Mouse (Mus musculus) lung, postnatal 0 days (tissue): ENCODE results near the gene Hikeshi. TPM values are rescaled to one million over a fixed set of nuclear protein-coding genes. Genes with fewer than 3 reads are reported as not detected.

Experiments used
- ATAC-seq: fragments of 200-750 bp; cut with Nextera tagmentation; 2 replicates; pipeline ENCODE4 v1.8.0; 2017; ENCODE audit warnings: moderate library complexity
- DNase-seq: peaks from one replicate; pipeline ENCODE4 v3.0.0-alpha.2; 2016; ENCODE audit warnings: low spot score
- H3K27ac ChIP-seq: fragments of 300-500 bp; sonication (generic); 2 replicates; pipeline ENCODE4 v1.5.1; 2014; ENCODE audit warnings: antibody characterized with exemption, mild to moderate bottlenecking, low read length, mixed read lengths
- H3K27me3 ChIP-seq: fragments of 300-500 bp; sonication (generic); replicated peaks from 2 replicates; pipeline ENCODE4 v1.6.1; 2014; ENCODE audit warnings: low read length, mixed read lengths; ENCODE audit not compliant: insufficient read depth
- H3K36me3 ChIP-seq: fragments of 300-500 bp; sonication (generic); 2 replicates; pipeline ENCODE4 v1.6.1; 2014; ENCODE audit warnings: low read length, mixed read lengths; ENCODE audit not compliant: insufficient read depth
- H3K4me1 ChIP-seq: fragments of 300-500 bp; sonication (generic); 2 replicates; pipeline ENCODE4 v1.6.1; 2014; ENCODE audit warnings: antibody characterized with exemption, low read depth, low read length, mixed read lengths; ENCODE audit not compliant: insufficient read depth
- H3K4me2 ChIP-seq: fragments of 300-500 bp; sonication (generic); replicated peaks from 2 replicates; pipeline ENCODE4 v1.6.1; 2014; ENCODE audit warnings: low read depth, mild to moderate bottlenecking, low read length, moderate library complexity, mixed read lengths
- H3K4me3 ChIP-seq: fragments of 300-500 bp; sonication (generic); 2 replicates; pipeline ENCODE4 v1.5.1; 2014; ENCODE audit warnings: low read depth, low read length
- H3K9ac ChIP-seq: fragments of 300-500 bp; sonication (generic); replicated peaks from 2 replicates; pipeline ENCODE4 v1.6.1; 2014; ENCODE audit warnings: low read depth, mild to moderate bottlenecking
- H3K9me3 ChIP-seq: fragments of 300-500 bp; sonication (generic); 2 replicates; pipeline ENCODE4 v1.6.1; 2016; ENCODE audit warnings: low read length, mixed read lengths
- CTCF ChIP-seq: IDR thresholded peaks from 2 replicates; pipeline ENCODE4 v1.5.1; 2016; ENCODE audit warnings: antibody characterized with exemption, mild to moderate bottlenecking
- EP300 ChIP-seq: IDR thresholded peaks from 2 replicates; pipeline ENCODE4 v1.6.1; 2016; ENCODE audit warnings: antibody characterized with exemption, mild to moderate bottlenecking, control low read depth
- WGBS: fragments of 180-500 bp; shearing (Covaris S2); extraction: QIAGEN DNeasy Blood & Tissue Kit; methylation state at CpG from one replicate; pipeline ENCODE4 v1.1.7; 2014; 5-methylcytosine and 5-hydroxymethylcytosine counted together
- polyA plus RNA-seq: library from polyadenylated mRNA; unstranded; fragments of >200 nt; fragmentation: Nextera tagmentation; extraction: Ambion mirVana; gene quantifications from 2 replicates; pipeline ENCODE4 v1.2.1, GENCODE M21; 2015

The Hikeshi gene
- polyA plus RNA-seq, 1 experiment from 2014 or later = 70.6 TPM

DNA sequence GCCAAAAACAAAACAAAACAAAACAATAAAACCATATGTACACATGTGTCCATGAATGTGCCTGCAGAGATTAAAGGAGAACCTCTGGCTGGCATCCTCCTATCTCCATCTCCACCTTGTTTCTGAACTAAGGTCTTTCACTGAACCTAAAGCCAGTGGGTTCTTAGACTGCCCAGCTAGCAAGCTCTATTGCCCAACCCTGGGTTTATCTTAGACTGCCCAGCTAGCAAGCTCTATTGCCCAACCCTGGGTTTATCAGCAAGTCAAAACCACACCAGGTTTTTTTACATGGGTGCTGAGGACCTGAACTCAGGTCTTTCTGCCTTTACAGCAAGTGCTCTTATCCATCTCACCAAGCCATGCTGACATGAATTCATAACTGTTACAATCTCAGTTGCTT, 22.1 kb upstream of the Hikeshi start:
- TF ChIP-seq CTCF (no peak), EP300 (no peak)
- no peak overlapping the region for H3K4me3 ChIP-seq
- H3K9ac ChIP-seq = no peak overlapping the region
- H3K36me3 ChIP-seq = peaks cover 23% of the 10 kb centered on the region; the same call in 1 of the 2 replicates
- DNase-seq = no peak
- ATAC-seq = no peak
- no peak overlapping the region for H3K4me2 ChIP-seq
- no peaks in the 10 kb centered on the region for H3K9me3 ChIP-seq
- H3K4me1 ChIP-seq = no peaks in the 10 kb centered on the region
- H3K27me3 ChIP-seq = no peaks in the 10 kb centered on the region
- H3K27ac ChIP-seq = no peak overlapping the region

- Histone ChIP-seq H3K9ac (no peak overlapping the region), H3K9me3 (no peaks in the 10 kb centered on the region), H3K4me1 (no peaks in the 10 kb centered on the region), H3K27me3 (no peaks in the 10 kb centered on the region), H3K4me3 (no peak overlapping the region), H3K27ac (no peak overlapping the region), H3K4me2 (no peak overlapping the region), H3K36me3 (peaks cover 22% of the 10 kb centered on the region; the same call in 1 of the 2 replicates)
- WGBS = 15% methylated on average over 5 of the region's 5 CpGs
- ATAC-seq = peak; percentile 44; the same call in 1 of the 2 replicates
- DNase-seq = peak; percentile 37
- TF ChIP-seq CTCF (peak; percentile 30; the same call in 1 of the 2 replicates), EP300 (no peak)
Observed at GRCm38 (mm10) chr7:89957300-89957699, 16.3 kb upstream of the Hikeshi start.

DNA sequence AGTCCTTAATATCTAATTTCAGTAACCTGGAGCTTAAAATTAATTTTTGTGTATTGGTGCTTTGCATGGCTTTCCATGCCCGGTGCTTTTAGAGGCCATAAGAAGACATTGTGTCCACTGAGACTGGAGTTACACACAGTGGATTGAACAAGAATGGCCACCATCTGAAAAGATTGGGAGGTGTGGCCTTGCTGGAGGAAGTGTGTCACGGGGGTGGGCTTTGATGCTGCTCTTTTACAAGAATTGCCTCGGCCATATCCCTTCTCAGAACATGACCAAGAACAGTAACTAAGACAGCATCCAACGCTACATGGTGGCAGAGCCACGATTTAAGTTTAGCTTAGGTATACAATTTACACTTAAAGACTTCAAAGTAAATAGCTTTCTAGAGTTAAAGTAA, 13.3 kb upstream of the Hikeshi start:
- Histone ChIP-seq H3K27ac (no peak overlapping the region), H3K4me2 (no peak overlapping the region), H3K9me3 (no peaks in the 10 kb centered on the region), H3K4me3 (no peak overlapping the region), H3K4me1 (no peaks in the 10 kb centered on the region), H3K9ac (no peak overlapping the region), H3K36me3 (peaks cover 19% of the 10 kb centered on the region; the same call in 1 of the 2 replicates), H3K27me3 (no peaks in the 10 kb centered on the region)
- no peak for ATAC-seq
- DNase-seq = no peak
- no peak for TF ChIP-seq EP300
- TF ChIP-seq CTCF = no peak
- 67% methylated on average over 5 of the region's 5 CpGs for WGBS

DNA sequence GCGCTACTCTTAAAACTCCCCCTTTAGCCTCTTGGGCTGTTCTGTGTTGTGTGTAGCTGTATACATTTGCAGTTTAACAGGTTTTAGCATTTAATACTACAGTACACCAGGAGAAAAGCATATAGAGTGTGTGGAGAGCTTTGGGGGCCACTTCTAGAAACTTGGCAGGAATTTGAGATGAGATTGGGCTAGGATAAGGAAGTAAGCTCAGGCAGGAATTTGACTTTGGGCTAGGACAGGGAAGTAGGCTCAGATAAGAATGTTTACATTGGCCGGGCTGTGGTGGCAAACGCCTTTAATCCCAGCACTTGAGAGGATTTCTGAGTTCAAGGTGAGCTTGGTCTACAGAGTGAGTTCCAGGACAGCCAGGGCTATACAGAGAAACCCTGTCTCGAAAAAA, 8.4 kb upstream of the Hikeshi start:
- no peak overlapping the region for H3K9ac ChIP-seq
- TF ChIP-seq EP300 (no peak), CTCF (no peak)
- no peak for ATAC-seq
- no peak overlapping the region for H3K4me3 ChIP-seq
- H3K4me1 ChIP-seq = no peaks in the 10 kb centered on the region
- no peak for DNase-seq
- H3K4me2 ChIP-seq = no peak overlapping the region
- H3K27me3 ChIP-seq = no peaks in the 10 kb centered on the region
- H3K9me3 ChIP-seq = no peaks in the 10 kb centered on the region
- H3K36me3 ChIP-seq = peaks cover 4% of the 10 kb centered on the region; the same call in 1 of the 2 replicates
- WGBS = 28% methylated on average over 4 of the region's 4 CpGs
- no peak overlapping the region for H3K27ac ChIP-seq

DNA sequence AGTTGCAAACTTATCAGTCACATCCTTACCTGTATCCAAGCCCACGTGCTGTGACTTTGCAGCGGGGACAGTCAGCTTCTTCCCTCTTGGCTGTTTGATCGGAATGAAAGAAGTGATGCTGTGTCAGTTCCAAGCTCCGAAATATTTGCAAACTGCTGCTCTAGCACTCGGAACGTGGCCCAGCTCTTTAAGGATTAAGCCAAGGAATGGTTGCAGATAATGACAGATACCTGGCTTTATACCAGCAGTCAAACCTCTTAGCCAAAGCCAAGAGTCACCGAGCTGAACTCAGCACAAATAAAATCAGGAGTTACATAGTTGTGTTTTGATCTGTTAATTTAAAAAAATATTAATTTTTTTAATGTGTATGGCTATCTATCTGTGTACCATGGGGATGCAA, 7.0 kb upstream of the Hikeshi start:
- 71% methylated on average over 7 of the region's 7 CpGs for WGBS
- Histone ChIP-seq H3K36me3 (no peaks in the 10 kb centered on the region), H3K9ac (no peak overlapping the region), H3K27me3 (no peaks in the 10 kb centered on the region), H3K27ac (no peak overlapping the region), H3K4me1 (no peaks in the 10 kb centered on the region), H3K4me3 (no peak overlapping the region), H3K4me2 (no peak overlapping the region), H3K9me3 (no peaks in the 10 kb centered on the region)
- ATAC-seq = no peak
- DNase-seq = no peak
- TF ChIP-seq EP300 (no peak), CTCF (no peak)

GRCm38 (mm10) chr7:89939497-89940353, 1.3 kb downstream of the Hikeshi start:
- Histone ChIP-seq H3K4me1 (peaks cover 6% of the 10 kb centered on the region; the same call in 1 of the 2 replicates), H3K9me3 (no peaks in the 10 kb centered on the region), H3K27me3 (no peaks in the 10 kb centered on the region), H3K9ac (no peak overlapping the region; the same call in 1 of the 2 replicates), H3K27ac (peak overlapping the region; percentile 88; the same call in 1 of the 2 replicates), H3K36me3 (no peaks in the 10 kb centered on the region), H3K4me3 (peak overlapping the region; percentile 85), H3K4me2 (peak overlapping the region; percentile 68)
- TF ChIP-seq EP300 = no peak
- 46% methylated on average over 15 of the region's 15 CpGs for WGBS
- DNase-seq (peak; percentile 13), ATAC-seq (no peak)
